Mouse (Mus musculus) kidney, embryonic 16.5 days (tissue): ENCODE measurements at regions not wholly inside any gene's neighbourhood (a gene's known extent, or its start where the extent isn't known, plus 50 kb on each side); places are given as distances from the start of the nearest gene placed in this dataset.

Experiments used
- ATAC-seq: fragments of 200-750 bp; cut with Nextera tagmentation; 2 replicates; pipeline ENCODE4 v1.8.0; 2017; ENCODE audit warnings: moderate TSS enrichment; ENCODE audit not compliant: low FRiP score, low TSS enrichment
- H3K27ac ChIP-seq: fragments of 300-500 bp; sonication (generic); 2 replicates; pipeline ENCODE4 v1.5.1; 2014; ENCODE audit warnings: low read length
- H3K27me3 ChIP-seq: fragments of 300-500 bp; sonication (generic); 2 replicates; pipeline ENCODE4 v1.6.1; 2014; ENCODE audit warnings: low read length, control low read depth, mixed read lengths; ENCODE audit not compliant: insufficient read depth
- H3K36me3 ChIP-seq: fragments of 300-500 bp; sonication (generic); 2 replicates; pipeline ENCODE4 v1.6.1; 2014; ENCODE audit warnings: low read length, control low read depth, mixed read lengths; ENCODE audit not compliant: insufficient read depth
- H3K4me1 ChIP-seq: fragments of 300-500 bp; sonication (generic); 2 replicates; pipeline ENCODE4 v1.6.1; 2014; ENCODE audit warnings: low read length, control low read depth, mixed read lengths; ENCODE audit not compliant: insufficient read depth
- H3K4me2 ChIP-seq: fragments of 300-500 bp; sonication (generic); replicated peaks from 2 replicates; pipeline ENCODE4 v1.6.1; 2014; ENCODE audit warnings: low read depth, low read length
- H3K4me3 ChIP-seq: fragments of 300-500 bp; sonication (generic); 2 replicates; pipeline ENCODE4 v1.5.1; 2014; ENCODE audit warnings: mild to moderate bottlenecking, low read length
- H3K9ac ChIP-seq: fragments of 300-500 bp; sonication (generic); replicated peaks from 2 replicates; pipeline ENCODE4 v1.6.1; 2014; ENCODE audit warnings: low read length
- H3K9me3 ChIP-seq: fragments of 300-500 bp; sonication (generic); 2 replicates; pipeline ENCODE4 v1.6.1; 2016; ENCODE audit warnings: low read length, control low read depth
- WGBS: fragments of 180-500 bp; shearing (Covaris S2); extraction: QIAGEN DNeasy Blood & Tissue Kit; methylation state at CpG from one replicate; pipeline ENCODE4 v1.1.7; 2014; 5-methylcytosine and 5-hydroxymethylcytosine counted together

- peaks cover 9% of the 10 kb centered on the region for H3K4me1 ChIP-seq
- 73% methylated on average over 9 of the region's 9 CpGs for WGBS
- H3K4me2 ChIP-seq = no peak overlapping the region
- no peak overlapping the region for H3K27ac ChIP-seq
- H3K4me3 ChIP-seq = no peak overlapping the region
- no peak for ATAC-seq
- H3K27me3 ChIP-seq = no peaks in the 10 kb centered on the region
- H3K36me3 ChIP-seq = no peaks in the 10 kb centered on the region
- no peak overlapping the region for H3K9ac ChIP-seq
- H3K9me3 ChIP-seq = no peaks in the 10 kb centered on the region
Observed at GRCm38 (mm10) chr13:41694749-41695419, 89.2 kb downstream of the Tmem170b start.

- ATAC-seq = peak; percentile 52; the same call in 1 of the 2 replicates
- no peaks in the 10 kb centered on the region for H3K36me3 ChIP-seq
- no peaks in the 10 kb centered on the region for H3K27me3 ChIP-seq
- no peaks in the 10 kb centered on the region for H3K9me3 ChIP-seq
- H3K9ac ChIP-seq = no peak overlapping the region
- peak overlapping the region; percentile 54 for H3K27ac ChIP-seq
- H3K4me1 ChIP-seq = peaks cover 6% of the 10 kb centered on the region; the same call in 1 of the 2 replicates
- no peak overlapping the region for H3K4me3 ChIP-seq
- H3K4me2 ChIP-seq = no peak overlapping the region
- 24% methylated on average over 7 of the region's 7 CpGs for WGBS
Observed at GRCm38 (mm10) chr13:41696767-41697445, 91.2 kb downstream of the Tmem170b start.

GRCm38 (mm10) chr13:41701345-41701744 is 95.6 kb downstream of the Tmem170b start:
- Histone ChIP-seq H3K27ac (no peak overlapping the region), H3K4me2 (no peak overlapping the region), H3K27me3 (no peaks in the 10 kb centered on the region), H3K9me3 (no peaks in the 10 kb centered on the region), H3K36me3 (no peaks in the 10 kb centered on the region), H3K9ac (no peak overlapping the region), H3K4me1 (peaks cover 13% of the 10 kb centered on the region), H3K4me3 (no peak overlapping the region)
- 75% methylated on average over 3 of the region's 3 CpGs for WGBS
- no peak for ATAC-seq

- Histone ChIP-seq H3K27ac (no peak overlapping the region), H3K36me3 (no peaks in the 10 kb centered on the region), H3K4me3 (no peak overlapping the region), H3K4me1 (peaks cover 9% of the 10 kb centered on the region), H3K27me3 (no peaks in the 10 kb centered on the region), H3K4me2 (no peak overlapping the region), H3K9me3 (no peaks in the 10 kb centered on the region), H3K9ac (no peak overlapping the region)
- WGBS = 83% methylated on average over 8 of the region's 8 CpGs
- no peak for ATAC-seq
Observed at GRCm38 (mm10) chr13:41701829-41702231, 96.1 kb downstream of the Tmem170b start.

GRCm38 (mm10) chr13:41703196-41703595 is 97.5 kb downstream of the Tmem170b start:
- 86% methylated on average over 2 of the region's 2 CpGs for WGBS
- H3K9ac ChIP-seq = no peak overlapping the region
- H3K4me3 ChIP-seq = no peak overlapping the region
- no peak overlapping the region for H3K4me2 ChIP-seq
- peaks cover 7% of the 10 kb centered on the region for H3K4me1 ChIP-seq
- H3K27ac ChIP-seq = peak overlapping the region; percentile 49
- H3K27me3 ChIP-seq = no peaks in the 10 kb centered on the region
- no peaks in the 10 kb centered on the region for H3K9me3 ChIP-seq
- no peaks in the 10 kb centered on the region for H3K36me3 ChIP-seq
- no peak for ATAC-seq

GRCm38 (mm10) chr13:41703618-41704017 is 97.9 kb downstream of the Tmem170b start:
- no peaks in the 10 kb centered on the region for H3K36me3 ChIP-seq
- H3K4me2 ChIP-seq = no peak overlapping the region
- peak overlapping the region; percentile 49 for H3K27ac ChIP-seq
- 70% methylated on average over 8 of the region's 8 CpGs for whole genome bisulfite sequencing
- 0 out of 2 replicates have a peak, but pooled peaks have one; percentile 32 for ATAC-seq
- no peak overlapping the region for H3K4me3 ChIP-seq
- H3K27me3 ChIP-seq = no peaks in the 10 kb centered on the region
- no peak overlapping the region for H3K9ac ChIP-seq
- H3K9me3 ChIP-seq = no peaks in the 10 kb centered on the region
- peaks cover 7% of the 10 kb centered on the region for H3K4me1 ChIP-seq

GRCm38 (mm10) chr13:41704806-41705205 is 99.1 kb downstream of the Tmem170b start:
- H3K27me3 ChIP-seq = no peaks in the 10 kb centered on the region
- no peaks in the 10 kb centered on the region for H3K9me3 ChIP-seq
- H3K9ac ChIP-seq = no peak overlapping the region
- no peak overlapping the region for H3K4me2 ChIP-seq
- 95% methylated on average over 2 of the region's 2 CpGs for WGBS
- H3K4me3 ChIP-seq = no peak overlapping the region
- no peak for ATAC-seq
- H3K36me3 ChIP-seq = no peaks in the 10 kb centered on the region
- H3K4me1 ChIP-seq = peaks cover 7% of the 10 kb centered on the region
- H3K27ac ChIP-seq = peak overlapping the region; percentile 60; the same call in 1 of the 2 replicates

- no peaks in the 10 kb centered on the region for H3K27me3 ChIP-seq
- H3K9me3 ChIP-seq = no peaks in the 10 kb centered on the region
- H3K4me2 ChIP-seq = no peak overlapping the region
- peaks cover 7% of the 10 kb centered on the region for H3K4me1 ChIP-seq
- ATAC-seq = peak; percentile 70
- H3K36me3 ChIP-seq = no peaks in the 10 kb centered on the region
- H3K27ac ChIP-seq = peak overlapping the region; percentile 60; the same call in 1 of the 2 replicates
- no peak overlapping the region for H3K9ac ChIP-seq
- WGBS = 18% methylated on average over 4 of the region's 4 CpGs
- no peak overlapping the region for H3K4me3 ChIP-seq
Observed at GRCm38 (mm10) chr13:41705636-41706035, 99.9 kb downstream of the Tmem170b start.

- Histone ChIP-seq H3K4me3 (no peak overlapping the region), H3K9me3 (peaks cover 3% of the 10 kb centered on the region; the same call in 1 of the 2 replicates), H3K27me3 (no peaks in the 10 kb centered on the region), H3K36me3 (no peaks in the 10 kb centered on the region), H3K4me1 (peaks cover 7% of the 10 kb centered on the region), H3K27ac (no peak overlapping the region), H3K9ac (no peak overlapping the region), H3K4me2 (no peak overlapping the region)
- ATAC-seq = no peak
- 71% methylated on average over 7 of the region's 7 CpGs for WGBS
Observed at GRCm38 (mm10) chr13:41707811-41708210, 102.1 kb downstream of the Tmem170b start.

GRCm38 (mm10) chr13:41709071-41709470 is 103.4 kb downstream of the Tmem170b start:
- peaks cover 3% of the 10 kb centered on the region; the same call in 1 of the 2 replicates for H3K9me3 ChIP-seq
- no peak overlapping the region for H3K4me3 ChIP-seq
- no peak for ATAC-seq
- no peak overlapping the region for H3K27ac ChIP-seq
- H3K27me3 ChIP-seq = no peaks in the 10 kb centered on the region
- no peak overlapping the region for H3K9ac ChIP-seq
- peaks cover 7% of the 10 kb centered on the region for H3K4me1 ChIP-seq
- no peaks in the 10 kb centered on the region for H3K36me3 ChIP-seq
- 73% methylated on average over 7 of the region's 7 CpGs for WGBS
- no peak overlapping the region for H3K4me2 ChIP-seq
